Mouse (Mus musculus): ENCODE results near the gene Acap3. TPM values are rescaled to one million over a fixed set of nuclear protein-coding genes. Genes with fewer than 3 reads are reported as not detected.

Gene Acap3
- polyA plus RNA-seq, 1 experiment from 2014 or later, result 101 TPM

GRCm38 (mm10) chr4:155903246-155903645 is 11.6 kb downstream of the Acap3 start:
- Histone ChIP-seq H3K4me3 (replicated peaks; ENCODE audit: low read length) (no peak overlapping the region), H3K27ac (ENCODE audit: low read length) (no peak overlapping the region)
- ATAC-seq, result no peak

DNA sequence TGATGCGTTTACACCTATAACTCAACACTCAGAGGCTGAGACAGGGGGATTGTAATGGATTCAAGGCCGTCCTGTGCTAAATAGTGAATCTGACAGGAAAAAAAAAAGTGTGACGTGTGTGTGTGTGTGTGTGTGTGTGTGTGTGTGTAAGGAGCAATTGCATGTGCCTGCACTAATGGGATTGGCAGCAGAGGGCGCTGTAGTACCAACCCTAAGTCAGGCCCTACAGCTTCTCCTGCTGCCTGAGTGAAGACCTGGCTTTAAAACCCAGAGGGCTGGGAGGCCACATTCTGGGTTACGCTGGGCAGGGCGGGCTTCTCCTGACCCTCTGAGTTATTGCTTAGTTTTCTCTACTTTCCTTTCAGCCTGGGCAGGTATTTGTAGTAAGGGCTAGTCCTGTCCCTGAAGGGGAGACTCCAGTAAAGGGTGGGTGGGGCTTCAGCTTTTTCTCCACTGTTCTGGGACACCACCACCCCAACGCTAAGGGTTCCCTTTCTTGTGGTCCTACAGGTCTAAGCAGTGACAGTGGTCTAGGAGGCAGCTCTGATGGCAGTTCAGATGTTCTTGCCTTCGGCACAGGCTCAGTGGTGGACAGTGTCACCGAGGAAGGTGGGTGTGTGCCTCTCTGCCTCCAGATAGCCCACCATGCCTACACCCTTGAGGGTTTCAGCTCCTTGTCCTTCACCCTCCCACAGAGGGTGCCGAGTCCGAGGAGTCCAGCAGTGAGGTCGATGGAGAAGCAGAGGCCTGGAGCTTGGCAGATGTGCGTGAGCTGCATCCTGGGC is 12.9 kb downstream of the Acap3 start:
- no peak for ATAC-seq
- H3K4me3 ChIP-seq (replicated peaks; ENCODE audit: low read length), result no peak overlapping the region
- no peak overlapping the region for H3K9ac ChIP-seq (replicated peaks; ENCODE audit: low read depth, low read length)
- no peaks in the 10 kb centered on the region for H3K27me3 ChIP-seq (replicated peaks; ENCODE audit: control insufficient read depth, insufficient read depth, low read length)
- no peaks in the 10 kb centered on the region for H3K4me1 ChIP-seq (replicated peaks; ENCODE audit: control insufficient read depth, insufficient read depth, low read length)
- peaks cover 57% of the 10 kb centered on the region for H3K36me3 ChIP-seq (ENCODE audit: control insufficient read depth, insufficient read depth)
- no peak overlapping the region for H3K27ac ChIP-seq (ENCODE audit: low read length)
- H3K4me2 ChIP-seq (ENCODE audit: low read length), result no peak overlapping the region
- 93% methylated on average over 13 of the region's 13 CpGs for WGBS
- no peaks in the 10 kb centered on the region for H3K9me3 ChIP-seq (ENCODE audit: control insufficient read depth, low read length)

More at GRCm38 (mm10) chr4:155903246-155903645, 11.6 kb downstream of the Acap3 start:
- Histone ChIP-seq H3K4me1 (replicated peaks; ENCODE audit: control insufficient read depth, insufficient read depth, low read length) (no peaks in the 10 kb centered on the region), H3K36me3 (ENCODE audit: control insufficient read depth, insufficient read depth) (peaks cover 68% of the 10 kb centered on the region), H3K9me3 (ENCODE audit: control insufficient read depth, low read length) (no peaks in the 10 kb centered on the region), H3K9ac (replicated peaks; ENCODE audit: low read depth, low read length) (no peak overlapping the region), H3K4me2 (ENCODE audit: low read length) (no peak overlapping the region), H3K27me3 (replicated peaks; ENCODE audit: control insufficient read depth, insufficient read depth, low read length) (no peaks in the 10 kb centered on the region)
- WGBS, result 97% methylated on average over 12 of the region's 13 CpGs

DNA sequence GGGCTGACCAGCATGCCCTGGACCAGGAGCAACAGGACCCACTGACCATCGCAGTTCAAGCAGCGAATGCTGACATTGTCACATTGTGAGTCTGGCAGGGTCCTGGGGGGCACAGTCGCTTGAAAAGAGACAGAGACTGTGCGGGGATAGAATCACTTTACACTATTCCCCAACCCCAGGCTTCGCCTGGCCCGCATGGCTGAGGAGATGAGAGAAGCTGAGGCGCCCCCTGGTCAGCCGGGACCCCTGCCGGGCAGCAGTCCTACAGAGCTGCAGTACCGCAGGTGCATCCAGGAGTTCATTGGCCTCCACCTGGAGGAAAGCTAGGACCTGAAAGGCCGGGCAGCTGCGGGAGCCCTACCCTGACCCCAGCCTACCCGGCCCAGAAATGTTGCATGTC is 14.0 kb downstream of the Acap3 start:
- 84% methylated on average over 13 of the region's 13 CpGs for WGBS
- H3K4me2 ChIP-seq (ENCODE audit: low read length), result no peak overlapping the region
- no peak overlapping the region for H3K27ac ChIP-seq (ENCODE audit: low read length)
- H3K36me3 ChIP-seq (ENCODE audit: control insufficient read depth, insufficient read depth), result peaks cover 49% of the 10 kb centered on the region
- no peaks in the 10 kb centered on the region for H3K4me1 ChIP-seq (replicated peaks; ENCODE audit: control insufficient read depth, insufficient read depth, low read length)
- H3K9ac ChIP-seq (replicated peaks; ENCODE audit: low read depth, low read length), result no peak overlapping the region
- no peaks in the 10 kb centered on the region for H3K27me3 ChIP-seq (replicated peaks; ENCODE audit: control insufficient read depth, insufficient read depth, low read length)
- no peak for ATAC-seq
- H3K9me3 ChIP-seq (ENCODE audit: control insufficient read depth, low read length), result no peaks in the 10 kb centered on the region
- H3K4me3 ChIP-seq (replicated peaks; ENCODE audit: low read length), result no peak overlapping the region

DNA sequence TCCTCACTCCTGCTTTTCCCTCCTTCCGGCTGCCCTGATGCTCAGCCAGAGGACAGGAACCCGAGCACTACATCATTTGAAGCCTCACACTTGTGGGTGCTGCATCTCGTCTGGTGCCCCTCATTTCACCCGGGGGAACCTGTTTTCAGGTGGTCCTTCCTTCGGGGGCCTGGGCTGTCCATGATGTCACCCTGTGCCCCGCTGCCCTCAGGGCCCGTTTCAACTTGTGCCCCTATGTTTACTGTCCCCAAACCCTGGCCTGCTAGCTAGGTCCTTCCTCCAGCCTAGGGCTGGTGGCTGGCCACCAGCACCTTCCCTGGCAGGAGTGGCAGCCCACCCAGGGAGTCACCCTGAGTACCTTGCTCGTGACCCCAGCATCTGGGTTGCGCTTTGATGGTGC is 14.5 kb downstream of the Acap3 start:
- H3K36me3 ChIP-seq (ENCODE audit: control insufficient read depth, insufficient read depth), result peaks cover 45% of the 10 kb centered on the region

DNA sequence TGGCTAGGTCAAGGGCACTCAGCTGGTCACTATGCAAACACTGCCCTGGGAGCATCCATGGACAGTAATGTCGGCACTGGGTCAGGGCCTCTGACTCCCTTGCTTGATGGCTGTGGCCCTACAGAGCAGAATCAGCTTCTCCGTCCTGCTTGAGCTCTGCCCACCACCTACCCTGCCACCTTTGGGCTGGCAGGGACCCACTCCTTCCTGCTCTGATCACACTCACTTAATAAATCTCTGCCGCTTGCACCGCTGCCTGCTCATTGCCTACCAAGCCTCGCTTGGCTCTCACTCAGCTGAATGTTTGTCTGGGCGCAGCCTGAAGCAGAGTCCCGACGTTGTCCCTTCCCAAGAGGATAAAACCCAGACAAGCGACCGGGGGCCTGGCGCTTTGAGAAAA is 15.4 kb downstream of the Acap3 start:
- Histone ChIP-seq H3K4me1 (replicated peaks; ENCODE audit: control insufficient read depth, insufficient read depth, low read length) (no peaks in the 10 kb centered on the region), H3K4me2 (ENCODE audit: low read length) (no peak overlapping the region), H3K27ac (ENCODE audit: low read length) (no peak overlapping the region), H3K36me3 (ENCODE audit: control insufficient read depth, insufficient read depth) (peaks cover 36% of the 10 kb centered on the region), H3K9ac (replicated peaks; ENCODE audit: low read depth, low read length) (no peak overlapping the region), H3K4me3 (replicated peaks; ENCODE audit: low read length) (no peak overlapping the region), H3K9me3 (ENCODE audit: control insufficient read depth, low read length) (no peaks in the 10 kb centered on the region), H3K27me3 (replicated peaks; ENCODE audit: control insufficient read depth, insufficient read depth, low read length) (no peaks in the 10 kb centered on the region)
- WGBS, result 90% methylated on average over 11 of the region's 11 CpGs
- ATAC-seq, result no peak

More for the DNA sequence above, 14.5 kb downstream of the Acap3 start:
- Histone ChIP-seq H3K27ac (ENCODE audit: low read length) (no peak overlapping the region), H3K27me3 (replicated peaks; ENCODE audit: control insufficient read depth, insufficient read depth, low read length) (no peaks in the 10 kb centered on the region), H3K4me2 (ENCODE audit: low read length) (no peak overlapping the region), H3K9ac (replicated peaks; ENCODE audit: low read depth, low read length) (no peak overlapping the region), H3K4me3 (replicated peaks; ENCODE audit: low read length) (no peak overlapping the region), H3K4me1 (replicated peaks; ENCODE audit: control insufficient read depth, insufficient read depth, low read length) (no peaks in the 10 kb centered on the region), H3K9me3 (ENCODE audit: control insufficient read depth, low read length) (no peaks in the 10 kb centered on the region)
- no peak for ATAC-seq
- WGBS, result 85% methylated on average over 9 of the region's 9 CpGs

GRCm38 (mm10) chr4:155908281-155908680 is 16.7 kb downstream of the Acap3 start:
- Histone ChIP-seq H3K27me3 (replicated peaks; ENCODE audit: control insufficient read depth, insufficient read depth, low read length) (no peaks in the 10 kb centered on the region), H3K4me3 (replicated peaks; ENCODE audit: low read length) (no peak overlapping the region), H3K9me3 (ENCODE audit: control insufficient read depth, low read length) (no peaks in the 10 kb centered on the region), H3K9ac (replicated peaks; ENCODE audit: low read depth, low read length) (no peak overlapping the region), H3K27ac (ENCODE audit: low read length) (no peak overlapping the region), H3K4me2 (ENCODE audit: low read length) (no peak overlapping the region), H3K4me1 (replicated peaks; ENCODE audit: control insufficient read depth, insufficient read depth, low read length) (no peaks in the 10 kb centered on the region), H3K36me3 (ENCODE audit: control insufficient read depth, insufficient read depth) (peaks cover 24% of the 10 kb centered on the region)
- peak; percentile 55; the same call in 1 of the 2 replicates for ATAC-seq
- 86% methylated on average over 7 of the region's 7 CpGs for WGBS

DNA sequence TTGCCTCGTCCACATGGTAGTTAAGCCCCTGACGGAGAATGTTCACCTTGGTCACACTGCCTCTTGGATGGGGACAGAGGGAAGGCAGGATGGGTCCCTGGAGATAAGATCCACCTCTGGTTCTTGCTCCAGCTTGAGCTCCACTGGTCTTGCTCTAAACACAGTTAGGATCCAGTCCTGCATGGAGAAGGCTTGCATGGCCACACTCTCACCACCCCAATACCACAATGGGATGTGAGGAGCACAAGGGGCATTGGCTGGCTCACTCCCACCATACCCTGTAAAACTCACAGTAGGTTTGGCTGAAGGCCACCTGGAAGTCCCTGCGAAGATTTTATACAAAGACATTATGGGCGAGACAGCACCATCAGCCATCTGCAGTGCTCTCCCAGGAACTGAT is 17.1 kb downstream of the Acap3 start:
- Histone ChIP-seq H3K9ac (replicated peaks; ENCODE audit: low read depth, low read length) (no peak overlapping the region), H3K4me1 (replicated peaks; ENCODE audit: control insufficient read depth, insufficient read depth, low read length) (no peaks in the 10 kb centered on the region), H3K27me3 (replicated peaks; ENCODE audit: control insufficient read depth, insufficient read depth, low read length) (no peaks in the 10 kb centered on the region), H3K4me2 (ENCODE audit: low read length) (no peak overlapping the region), H3K9me3 (ENCODE audit: control insufficient read depth, low read length) (no peaks in the 10 kb centered on the region), H3K4me3 (replicated peaks; ENCODE audit: low read length) (no peak overlapping the region), H3K36me3 (ENCODE audit: control insufficient read depth, insufficient read depth) (peaks cover 20% of the 10 kb centered on the region), H3K27ac (ENCODE audit: low read length) (no peak overlapping the region)
- 95% methylated on average over 4 of the region's 4 CpGs for WGBS
- ATAC-seq, result no peak; the same call in 1 of the 2 replicates

GRCm38 (mm10) chr4:155932031-155932430 is 40.4 kb downstream of the Acap3 start:
- Histone ChIP-seq H3K4me3 (replicated peaks; ENCODE audit: low read length) (no peak overlapping the region), H3K27me3 (replicated peaks; ENCODE audit: control insufficient read depth, insufficient read depth, low read length) (no peaks in the 10 kb centered on the region), H3K9me3 (ENCODE audit: control insufficient read depth, low read length) (no peaks in the 10 kb centered on the region), H3K9ac (replicated peaks; ENCODE audit: low read depth, low read length) (no peak overlapping the region), H3K4me2 (ENCODE audit: low read length) (no peak overlapping the region), H3K27ac (ENCODE audit: low read length) (no peak overlapping the region), H3K4me1 (replicated peaks; ENCODE audit: control insufficient read depth, insufficient read depth, low read length) (no peaks in the 10 kb centered on the region), H3K36me3 (ENCODE audit: control insufficient read depth, insufficient read depth) (no peaks in the 10 kb centered on the region)
- no peak for ATAC-seq
- WGBS, result 66% methylated on average over 1 of the region's 1 CpGs

- WGBS, result under 1% methylated on average over 17 of the region's 17 CpGs
- Histone ChIP-seq H3K27me3 (replicated peaks; ENCODE audit: control insufficient read depth, insufficient read depth, low read length) (peaks cover 5% of the 10 kb centered on the region; the same call in 1 of the 2 replicates), H3K9me3 (ENCODE audit: control insufficient read depth, low read length) (no peaks in the 10 kb centered on the region), H3K27ac (ENCODE audit: low read length) (peak overlapping the region; percentile 74), H3K9ac (replicated peaks; ENCODE audit: low read depth, low read length) (peak overlapping the region; percentile 87), H3K4me1 (replicated peaks; ENCODE audit: control insufficient read depth, insufficient read depth, low read length) (peaks cover 23% of the 10 kb centered on the region), H3K4me2 (ENCODE audit: low read length) (peak overlapping the region; percentile 79), H3K4me3 (replicated peaks; ENCODE audit: low read length) (peak overlapping the region; percentile 94), H3K36me3 (ENCODE audit: control insufficient read depth, insufficient read depth) (peaks cover 4% of the 10 kb centered on the region; the same call in 1 of the 2 replicates)
- peak; percentile 47 for ATAC-seq
These were observed 51.4 kb downstream of the Acap3 start for GRCm38 (mm10) chr4:155943049-155943452.

Data from forebrain, embryonic 16.5 days (tissue).